Mouse (Mus musculus): ENCODE results near the gene Sbds.

Gene Sbds

DNA sequence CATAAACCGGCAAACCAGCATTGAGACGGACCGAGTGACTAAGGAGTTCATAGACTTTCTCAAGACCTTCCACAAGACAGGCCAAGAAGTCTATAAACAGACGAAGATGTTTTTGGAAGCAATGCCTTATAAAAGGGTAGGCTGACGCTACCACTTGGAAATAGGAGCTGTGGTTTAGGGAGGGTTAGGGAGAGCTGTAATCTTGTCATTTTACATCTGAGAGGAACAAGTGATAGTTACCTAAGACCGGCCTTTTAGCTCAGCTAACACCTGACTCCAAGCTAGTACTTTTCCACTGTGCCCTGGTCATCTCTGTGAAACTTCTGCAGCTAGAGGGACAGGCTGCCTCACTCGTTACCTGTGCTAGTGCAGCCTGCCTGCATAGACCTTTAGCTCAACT lies 57.3 kb downstream of the Sbds start:
- DNase-seq (ENCODE audit: low spot score) = no peak

DNA sequence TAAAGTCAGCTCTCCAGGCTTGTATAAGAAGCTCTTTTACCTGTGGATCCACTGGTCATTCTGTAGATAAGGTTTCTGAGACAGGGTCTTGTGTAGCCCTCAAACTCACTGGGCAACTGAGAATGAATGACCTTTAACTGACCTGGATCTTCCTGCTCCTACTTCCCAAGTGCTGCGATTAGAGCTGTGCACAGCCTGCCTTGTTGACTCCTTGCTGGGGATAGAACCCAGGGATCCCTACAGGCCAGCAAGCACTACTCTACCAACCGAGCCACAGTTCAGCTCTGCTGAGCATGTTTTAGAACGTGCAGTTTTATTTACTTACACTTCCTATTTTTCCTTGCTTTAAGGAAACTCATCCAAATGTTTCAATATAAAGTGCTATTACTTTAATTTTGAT lies 57.9 kb downstream of the Sbds start:
- no peak for DNase-seq (ENCODE audit: low spot score)

GRCm38 (mm10) chr5:130196307-130196706 lies 59.0 kb downstream of the Sbds start:
- no peak for DNase-seq (ENCODE audit: low spot score)
